Comparison of ENCODE assay signal across 8 mouse cellular contexts in the genomic region with DNA sequence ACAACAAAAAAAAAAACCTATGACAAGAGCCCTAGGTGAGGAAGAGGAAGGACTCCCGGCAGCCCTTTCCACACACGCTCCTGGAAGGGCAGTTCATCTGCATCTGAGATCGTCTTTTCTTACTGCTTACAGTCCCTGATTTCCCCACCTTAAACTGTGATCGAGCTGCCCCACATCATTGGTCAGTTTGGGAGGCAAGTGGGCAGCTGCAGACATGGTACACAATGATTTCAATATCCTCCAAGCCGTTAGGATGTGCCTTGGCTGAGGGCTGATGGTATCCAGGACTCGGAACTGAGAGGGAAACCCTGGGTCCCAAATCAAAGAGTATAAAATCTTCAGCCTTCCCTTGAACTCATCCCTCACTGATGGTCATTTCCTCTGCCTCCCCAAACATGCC. TPM values are rescaled to one million over a fixed set of nuclear protein-coding genes. Genes with fewer than 3 reads are reported as not detected.
DNase-seq lines count a peak whose midpoint lies in the region; ATAC-seq and TF ChIP-seq lines count a peak whose summit lies in the region.

No protein-coding gene starts in this region.

- no peak for ATAC-seq in lung, postnatal 0 days
- no peak for ATAC-seq in limb, embryonic 15.5 days (ENCODE audit: insufficient number of reproducible peaks, low FRiP score, low TSS enrichment, low read depth)
- no peak for ATAC-seq in stomach, embryonic 16.5 days (ENCODE audit: insufficient read depth, low FRiP score)

- peak; percentile 34 to 55 for DNase-seq in cerebellum, adult 2 months
- no peak for DNase-seq in cerebellum, postnatal 4 days (ENCODE audit: low spot score in 2 of 2)
- DNase-seq in lung, postnatal 0 days (ENCODE audit: low spot score) = no peak
- DNase-seq in lung, postnatal 25 days (ENCODE audit: low spot score) = no peak
- DNase-seq in spleen, postnatal 14 days (ENCODE audit: low spot score in 2 of 2) = no peak
- no peak for DNase-seq in adrenal gland, postnatal 25 days

- no peak for TF ChIP-seq POLR2A in cerebellum, adult 2 months (IDR thresholded peaks at IDR 0.05; ENCODE audit: borderline replicate concordance, insufficient read depth, low read length)

- no peak for TF ChIP-seq CTCF in cerebellum, adult 2 months (IDR thresholded peaks at IDR 0.05; ENCODE audit: borderline replicate concordance, insufficient read depth, low read depth, low read length)
- no peak for TF ChIP-seq CTCF in lung, postnatal 0 days (IDR thresholded peaks at IDR 0.05)

- H3K27me3 ChIP-seq in cerebellum, adult 2 months (ENCODE audit: control insufficient read depth, insufficient read depth, low read length) = no peaks in the 10 kb centered on the region
- H3K27me3 ChIP-seq in lung, postnatal 0 days (replicated peaks; ENCODE audit: insufficient read depth, low read length) = no peaks in the 10 kb centered on the region
- H3K27me3 ChIP-seq in limb, embryonic 15.5 days = peaks cover 7% of the 10 kb centered on the region; the same call in 1 of the 2 replicates
- H3K27me3 ChIP-seq in stomach, embryonic 16.5 days (ENCODE audit: control insufficient read depth, insufficient read depth, low read length) = no peaks in the 10 kb centered on the region

- H3K9me3 ChIP-seq in lung, postnatal 0 days (ENCODE audit: low read length) = no peaks in the 10 kb centered on the region
- no peaks in the 10 kb centered on the region for H3K9me3 ChIP-seq in limb, embryonic 15.5 days
- no peaks in the 10 kb centered on the region for H3K9me3 ChIP-seq in stomach, embryonic 16.5 days (replicated peaks; ENCODE audit: control insufficient read depth, low read length)

- peak overlapping the region; percentile 91 for H3K4me3 ChIP-seq in cerebellum, adult 2 months (replicated peaks; ENCODE audit: insufficient read depth, low read depth, low read length)
- H3K4me3 ChIP-seq in lung, postnatal 0 days (ENCODE audit: low read depth, low read length) = peak overlapping the region; percentile 28; the same call in 1 of the 2 replicates
- peak overlapping the region; percentile 45 for H3K4me3 ChIP-seq in limb, embryonic 15.5 days
- peak overlapping the region; percentile 51 for H3K4me3 ChIP-seq in stomach, embryonic 16.5 days (replicated peaks; ENCODE audit: low read length)

- 22% methylated on average over 6 of the region's 6 CpGs for WGBS in cerebellum, adult 2 months
- WGBS in lung, postnatal 0 days = 36% methylated on average over 6 of the region's 6 CpGs
- WGBS in limb, embryonic 15.5 days = 42% methylated on average over 6 of the region's 6 CpGs
- 46% methylated on average over 6 of the region's 6 CpGs for WGBS in stomach, embryonic 16.5 days

- peak overlapping the region; percentile 93 for H3K27ac ChIP-seq in cerebellum, adult 2 months (ENCODE audit: insufficient read depth, low read length)
- no peak overlapping the region for H3K27ac ChIP-seq in lung, postnatal 0 days (ENCODE audit: low read length)
- no peak overlapping the region for H3K27ac ChIP-seq in limb, embryonic 15.5 days
- H3K27ac ChIP-seq in stomach, embryonic 16.5 days (ENCODE audit: low read length) = no peak overlapping the region

- TF ChIP-seq EP300 in lung, postnatal 0 days (IDR thresholded peaks at IDR 0.05) = no peak

- H3K4me2 ChIP-seq in lung, postnatal 0 days (replicated peaks; ENCODE audit: low read depth, low read length) = peak overlapping the region; percentile 62
- H3K4me2 ChIP-seq in limb, embryonic 15.5 days = peak overlapping the region; percentile 76
- H3K4me2 ChIP-seq in stomach, embryonic 16.5 days (ENCODE audit: low read depth, low read length) = peak overlapping the region; percentile 84

- no peaks in the 10 kb centered on the region for H3K36me3 ChIP-seq in lung, postnatal 0 days (ENCODE audit: insufficient read depth, low read length)
- no peaks in the 10 kb centered on the region for H3K36me3 ChIP-seq in limb, embryonic 15.5 days
- H3K36me3 ChIP-seq in stomach, embryonic 16.5 days (ENCODE audit: control insufficient read depth, insufficient read depth, low read length) = no peaks in the 10 kb centered on the region

- no peak overlapping the region for H3K9ac ChIP-seq in lung, postnatal 0 days (replicated peaks; ENCODE audit: low read depth)
- no peak overlapping the region for H3K9ac ChIP-seq in limb, embryonic 15.5 days
- H3K9ac ChIP-seq in stomach, embryonic 16.5 days (ENCODE audit: low read length) = peak overlapping the region; percentile 66; the same call in 1 of the 2 replicates

- peaks cover 26% of the 10 kb centered on the region for H3K4me1 ChIP-seq in cerebellum, adult 2 months (ENCODE audit: control insufficient read depth, insufficient read depth, low read length)
- no peaks in the 10 kb centered on the region for H3K4me1 ChIP-seq in lung, postnatal 0 days (ENCODE audit: insufficient read depth, low read depth, low read length)
- peaks cover 19% of the 10 kb centered on the region for H3K4me1 ChIP-seq in limb, embryonic 15.5 days
- H3K4me1 ChIP-seq in stomach, embryonic 16.5 days (ENCODE audit: control insufficient read depth, insufficient read depth, low read length) = peaks cover 6% of the 10 kb centered on the region; the same call in 1 of the 2 replicates

RNA-seq across cellular contexts. Expression of a gene that starts 0.7 kb away (rescaled TPM):
- 385 and 434 TPM in 2 replicates for polyA plus RNA-seq in cerebellum, adult 2 months (2012; rRNA removed)
- 0.31 and 0.88 TPM in 2 replicates for polyA plus RNA-seq in lung, postnatal 0 days (2015; fragmentation: Nextera tagmentation; extraction: Ambion mirVana)
- 5.8 and 7.2 TPM in 2 replicates for polyA plus RNA-seq in limb, embryonic 15.5 days (2015; fragmentation: Nextera tagmentation; extraction: Ambion mirVana)
- polyA plus RNA-seq in stomach, embryonic 16.5 days (2015; fragmentation: Nextera tagmentation; extraction: Ambion mirVana) = 5.9 and 7.3 TPM in 2 replicates
- total RNA-seq in adrenal gland, postnatal 25 days (2021) = 64.4 and 98.3 TPM in 2 replicates

RNA-seq across cellular contexts. Expression of a gene that starts 27.6 kb away (rescaled TPM):
- polyA plus RNA-seq in cerebellum, adult 2 months (2012; rRNA removed) = 0.20 and 0.27 TPM in 2 replicates
- polyA plus RNA-seq in lung, postnatal 0 days (2015; fragmentation: Nextera tagmentation; extraction: Ambion mirVana) = 1.5 and 2.2 TPM in 2 replicates
- polyA plus RNA-seq in limb, embryonic 15.5 days (2015; fragmentation: Nextera tagmentation; extraction: Ambion mirVana) = 0.61 and 0.73 TPM in 2 replicates
- polyA plus RNA-seq in stomach, embryonic 16.5 days (2015; fragmentation: Nextera tagmentation; extraction: Ambion mirVana) = 1.6 and 1.7 TPM in 2 replicates
- total RNA-seq in adrenal gland, postnatal 25 days (2021) = 13.8 and 17.3 TPM in 2 replicates

RNA-seq across cellular contexts. Expression of a gene that starts 46.9 kb away (rescaled TPM):
- 0.47 and 0.59 TPM in 2 replicates for polyA plus RNA-seq in cerebellum, adult 2 months (2012; rRNA removed)
- 23.2 and 24.7 TPM in 2 replicates for polyA plus RNA-seq in lung, postnatal 0 days (2015; fragmentation: Nextera tagmentation; extraction: Ambion mirVana)
- 3.9 and 4.6 TPM in 2 replicates for polyA plus RNA-seq in limb, embryonic 15.5 days (2015; fragmentation: Nextera tagmentation; extraction: Ambion mirVana)
- 9.4 TPM in 2 replicates for polyA plus RNA-seq in stomach, embryonic 16.5 days (2015; fragmentation: Nextera tagmentation; extraction: Ambion mirVana)
- total RNA-seq in adrenal gland, postnatal 25 days (2021) = 24.5 and 28.5 TPM in 2 replicates

RNA-seq across cellular contexts. Expression of a gene that starts 50.4 kb away (rescaled TPM):
- polyA plus RNA-seq in cerebellum, adult 2 months (2012; rRNA removed) = 57.1 and 58.5 TPM in 2 replicates
- 28.5 and 29.2 TPM in 2 replicates for polyA plus RNA-seq in lung, postnatal 0 days (2015; fragmentation: Nextera tagmentation; extraction: Ambion mirVana)
- 43.7 and 45.1 TPM in 2 replicates for polyA plus RNA-seq in limb, embryonic 15.5 days (2015; fragmentation: Nextera tagmentation; extraction: Ambion mirVana)
- 43.1 and 45.6 TPM in 2 replicates for polyA plus RNA-seq in stomach, embryonic 16.5 days (2015; fragmentation: Nextera tagmentation; extraction: Ambion mirVana)
- 95.7 and 96.2 TPM in 2 replicates for total RNA-seq in adrenal gland, postnatal 25 days (2021)

Comparison
In these comparisons a context has a peak if more than half of its experiments do, and no peak if none do; other contexts are left out.
1. DNase-seq: peak in cerebellum, adult 2 months (2 of 2); none in cerebellum, postnatal 4 days (0 of 2), lung, postnatal 0 days (single experiment), lung, postnatal 25 days (single experiment), spleen, postnatal 14 days (0 of 2) and adrenal gland, postnatal 25 days (single experiment).
2. H3K4me3 ChIP-seq: peak in every context shown above with its lines; median percentile 91 in cerebellum, adult 2 months; 51 in stomach, embryonic 16.5 days; 45 in limb, embryonic 15.5 days; 28 in lung, postnatal 0 days.
3. RNA of a gene that starts 0.7 kb away (polyA plus RNA-seq): 385 to 434 TPM in cerebellum, adult 2 months; 5.8 to 7.2 TPM in limb, embryonic 15.5 days, 5.9 to 7.3 TPM in stomach, embryonic 16.5 days and 0.31 to 0.88 TPM in lung, postnatal 0 days; every median in the first group is over 10 times any median in the second.
4. Peak in every context shown above with its lines, with median percentiles within 50 percentile points of each other: H3K4me2 ChIP-seq.